Mouse (Mus musculus): ENCODE results near the gene Iqch.
A peak's percentile ranks its signal among the peaks of the same experiment; 100 is the strongest.

Gene Iqch

GRCm38 (mm10) chr9:63602043-63602939 is at the start of gene Iqch, which contains the start of gene Aagab:
Iqch (minus strand) TSS chr9:63602493.
Aagab (plus strand) TSS chr9:63602660.
- peak; percentile 96 for DNase-seq (ENCODE audit: low spot score)

GRCm38 (mm10) chr9:63651594-63651993 is 49.3 kb upstream of the Iqch start:
- DNase-seq (ENCODE audit: low spot score): peak; percentile 61

GRCm38 (mm10) chr9:63650905-63651304 is 48.6 kb upstream of the Iqch start:
- no peak for DNase-seq (ENCODE audit: low spot score)

GRCm38 (mm10) chr9:63649841-63650545 is 47.7 kb upstream of the Iqch start:
- DNase-seq (ENCODE audit: low spot score): no peak

GRCm38 (mm10) chr9:63648520-63648918 is 46.2 kb upstream of the Iqch start:
- no peak for DNase-seq (ENCODE audit: low spot score)

GRCm38 (mm10) chr9:63647581-63648519 is 45.6 kb upstream of the Iqch start:
- no peak for DNase-seq (ENCODE audit: low spot score)

GRCm38 (mm10) chr9:63645084-63645483 is 42.8 kb upstream of the Iqch start:
- DNase-seq (ENCODE audit: low spot score): no peak

- no peak for DNase-seq (ENCODE audit: low spot score)
Measured at GRCm38 (mm10) chr9:63644011-63644410, 41.7 kb upstream of the Iqch start.

GRCm38 (mm10) chr9:63641983-63642646 is 39.8 kb upstream of the Iqch start:
- DNase-seq (ENCODE audit: low spot score): no peak

- no peak for DNase-seq (ENCODE audit: low spot score)
Measured at GRCm38 (mm10) chr9:63636113-63636512, 33.8 kb upstream of the Iqch start.

GRCm38 (mm10) chr9:63633334-63633733 is 31.0 kb upstream of the Iqch start:
- DNase-seq (ENCODE audit: low spot score): no peak

- no peak for DNase-seq (ENCODE audit: low spot score)
Measured at GRCm38 (mm10) chr9:63632924-63633323, 30.6 kb upstream of the Iqch start.

- no peak for DNase-seq (ENCODE audit: low spot score)
Measured at GRCm38 (mm10) chr9:63632045-63632444, 29.8 kb upstream of the Iqch start.

GRCm38 (mm10) chr9:63625090-63625756 is 22.9 kb upstream of the Iqch start:
- DNase-seq (ENCODE audit: low spot score): no peak

GRCm38 (mm10) chr9:63623895-63624569 is 21.7 kb upstream of the Iqch start:
- no peak for DNase-seq (ENCODE audit: low spot score)

- DNase-seq (ENCODE audit: low spot score): no peak
Measured at GRCm38 (mm10) chr9:63617967-63618366, 15.7 kb upstream of the Iqch start.

- DNase-seq (ENCODE audit: low spot score): no peak
Measured at GRCm38 (mm10) chr9:63614018-63614985, 12.0 kb upstream of the Iqch start.

- DNase-seq (ENCODE audit: low spot score): no peak
Measured at GRCm38 (mm10) chr9:63613569-63613968, 11.3 kb upstream of the Iqch start.
